Mouse (Mus musculus): ENCODE results near the gene Meis2.

GRCm38 (mm10) chr2:115956786-115957185 lies 108.9 kb downstream of the Meis2 start:
- TF ChIP-seq ZNF384 (IDR thresholded peaks at IDR 0.05; ENCODE audit: low read depth, low read length): no peak
- no peak for TF ChIP-seq POLR2AphosphoS5 (IDR thresholded peaks at IDR 0.05; ENCODE audit: borderline replicate concordance, low read depth, low read length)
- no peak for TF ChIP-seq E2F4 (IDR thresholded peaks at IDR 0.05; ENCODE audit: borderline replicate concordance, low read depth, low read length)

Data from MEL (cell line).